In the genomic region with DNA sequence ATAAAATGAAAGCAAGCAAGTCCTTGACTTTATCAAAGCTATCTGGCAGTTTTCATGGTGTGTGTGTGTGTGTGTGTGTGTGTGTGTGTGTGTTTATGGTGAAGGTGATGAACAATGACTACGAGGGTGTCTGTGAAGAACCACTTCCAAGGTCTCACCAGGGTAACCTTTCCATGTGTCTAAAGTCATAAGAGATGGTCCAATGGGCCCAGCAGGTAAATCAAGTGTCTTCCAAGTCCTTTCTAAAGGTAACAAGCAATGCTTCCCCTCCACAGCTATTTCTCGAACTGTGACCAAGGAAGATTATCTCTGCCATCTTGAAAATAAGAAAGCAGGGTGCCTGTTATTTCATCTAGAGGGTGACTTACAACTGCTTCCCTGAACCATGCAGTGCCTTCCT, we compare ENCODE assay signal across 15 mouse cellular contexts.
"Had no signal": no experiment of that assay in that cellular context is flagged by ENCODE, and none has a peak within 500 bp of the region (broad histone marks: within the 10 kb centered on the region; RNA-seq: fewer than 3 reads in every experiment).

No protein-coding gene starts in this region.

- H3K36me3 ChIP-seq: limb, embryonic 15.5 days; liver, embryonic 12.5 days; midbrain, embryonic 12.5 days had no signal

- H3K27me3 ChIP-seq: liver, embryonic 12.5 days; megakaryocyte, embryonic 14.5 days had no signal

- H3K4me2 ChIP-seq: limb, embryonic 15.5 days; liver, embryonic 12.5 days; lung, embryonic 14.5 days; midbrain, embryonic 12.5 days had no signal

- ATAC-seq: liver, embryonic 12.5 days; midbrain, embryonic 16.5 days had no signal

- H3K4me3 ChIP-seq: layer of hippocampus, adult 2 months; limb, embryonic 15.5 days; liver, embryonic 12.5 days; megakaryocyte, embryonic 14.5 days; midbrain, embryonic 12.5 days had no signal

- H3K4me1 ChIP-seq: limb, embryonic 15.5 days; liver, embryonic 12.5 days; megakaryocyte, embryonic 14.5 days had no signal

- H3K9ac ChIP-seq: limb, embryonic 15.5 days; liver, embryonic 12.5 days; lung, embryonic 14.5 days; midbrain, embryonic 12.5 days had no signal

- H3K9me3 ChIP-seq: limb, embryonic 15.5 days; liver, embryonic 12.5 days; megakaryocyte, embryonic 14.5 days; midbrain, embryonic 12.5 days had no signal

- DNase-seq: kidney, postnatal 10 days; kidney, postnatal 4 days; lung, embryonic 14.5 days; lung, postnatal 10 days; lung, postnatal 4 days; right cerebral cortex, adult 18-20 months; right cerebral cortex, postnatal 25 days; thymus, postnatal 4 days had no signal

- H3K27ac ChIP-seq: layer of hippocampus, adult 2 months; limb, embryonic 15.5 days; liver, embryonic 12.5 days; midbrain, embryonic 12.5 days; stomach, postnatal 0 days had no signal
